Mouse (Mus musculus): ENCODE results near the gene Rasa2. TPM values are rescaled to one million over a fixed set of nuclear protein-coding genes. Genes with fewer than 3 reads are reported as not detected.

The Rasa2 gene
- polyA plus RNA-seq, 1 experiment from 2014 or later, result 13.8 TPM

GRCm38 (mm10) chr9:96659801-96660200 is 28.4 kb upstream of the Rasa2 start:
- TF ChIP-seq CTCF (IDR thresholded peaks at IDR 0.05; ENCODE audit: low read depth), result no peak

GRCm38 (mm10) chr9:96653538-96653937 is 22.1 kb upstream of the Rasa2 start:
- H3K9ac ChIP-seq (ENCODE audit: low read depth, low read length), result no peak overlapping the region
- WGBS, result 76% methylated on average over 4 of the region's 4 CpGs
- H3K27ac ChIP-seq, result no peak overlapping the region
- no peaks in the 10 kb centered on the region for H3K4me1 ChIP-seq (replicated peaks; ENCODE audit: insufficient read depth, low read length)
- no peak for ATAC-seq (replicated peaks; ENCODE audit: low FRiP score, low read depth)
- no peak for DNase-seq (ENCODE audit: low spot score)
- no peak overlapping the region for H3K4me2 ChIP-seq (ENCODE audit: low read length)
- no peak overlapping the region for H3K4me3 ChIP-seq (replicated peaks; ENCODE audit: low read depth, low read length)
- no peaks in the 10 kb centered on the region for H3K9me3 ChIP-seq (replicated peaks; ENCODE audit: low read length)
- no peak for TF ChIP-seq CTCF (IDR thresholded peaks at IDR 0.05; ENCODE audit: low read depth)
- no peaks in the 10 kb centered on the region for H3K27me3 ChIP-seq (ENCODE audit: insufficient read depth, low read length)
- no peaks in the 10 kb centered on the region for H3K36me3 ChIP-seq (ENCODE audit: insufficient read depth, low read length)

More at GRCm38 (mm10) chr9:96659801-96660200, 28.4 kb upstream of the Rasa2 start:
- no peaks in the 10 kb centered on the region for H3K27me3 ChIP-seq (ENCODE audit: insufficient read depth, low read length)
- ATAC-seq (replicated peaks; ENCODE audit: low FRiP score, low read depth) (no peak), DNase-seq (ENCODE audit: low spot score) (no peak)
- H3K9me3 ChIP-seq (replicated peaks; ENCODE audit: low read length), result no peaks in the 10 kb centered on the region
- H3K27ac ChIP-seq, result peak overlapping the region; percentile 57; the same call in 1 of the 2 replicates
- WGBS, result 46% methylated on average over 2 of the region's 2 CpGs
- H3K36me3 ChIP-seq (ENCODE audit: insufficient read depth, low read length), result no peaks in the 10 kb centered on the region
- H3K4me1 ChIP-seq (replicated peaks; ENCODE audit: insufficient read depth, low read length), result no peaks in the 10 kb centered on the region
- H3K9ac ChIP-seq (ENCODE audit: low read depth, low read length), result no peak overlapping the region
- no peak overlapping the region for H3K4me3 ChIP-seq (replicated peaks; ENCODE audit: low read depth, low read length)
- no peak overlapping the region for H3K4me2 ChIP-seq (ENCODE audit: low read length)

GRCm38 (mm10) chr9:96652763-96653162 is 21.3 kb upstream of the Rasa2 start:
- Histone ChIP-seq H3K9ac (ENCODE audit: low read depth, low read length) (no peak overlapping the region), H3K27me3 (ENCODE audit: insufficient read depth, low read length) (no peaks in the 10 kb centered on the region), H3K27ac (no peak overlapping the region), H3K4me1 (replicated peaks; ENCODE audit: insufficient read depth, low read length) (no peaks in the 10 kb centered on the region), H3K4me3 (replicated peaks; ENCODE audit: low read depth, low read length) (no peak overlapping the region), H3K36me3 (ENCODE audit: insufficient read depth, low read length) (no peaks in the 10 kb centered on the region), H3K9me3 (replicated peaks; ENCODE audit: low read length) (no peaks in the 10 kb centered on the region), H3K4me2 (ENCODE audit: low read length) (no peak overlapping the region)
- WGBS, result 57% methylated on average over 6 of the region's 6 CpGs
- no peak for ATAC-seq (replicated peaks; ENCODE audit: low FRiP score, low read depth)
- no peak for DNase-seq (ENCODE audit: low spot score)
- TF ChIP-seq CTCF (IDR thresholded peaks at IDR 0.05; ENCODE audit: low read depth), result peak; percentile 61; the same call in 1 of the 2 replicates

GRCm38 (mm10) chr9:96650807-96651206 is 19.4 kb upstream of the Rasa2 start:
- 68% methylated on average over 7 of the region's 7 CpGs for WGBS
- no peak for DNase-seq (ENCODE audit: low spot score)

GRCm38 (mm10) chr9:96649924-96650323 is 18.5 kb upstream of the Rasa2 start:
- Histone ChIP-seq H3K4me2 (ENCODE audit: low read length) (no peak overlapping the region), H3K9me3 (replicated peaks; ENCODE audit: low read length) (no peaks in the 10 kb centered on the region), H3K4me1 (replicated peaks; ENCODE audit: insufficient read depth, low read length) (no peaks in the 10 kb centered on the region), H3K9ac (ENCODE audit: low read depth, low read length) (no peak overlapping the region), H3K27me3 (ENCODE audit: insufficient read depth, low read length) (no peaks in the 10 kb centered on the region), H3K4me3 (replicated peaks; ENCODE audit: low read depth, low read length) (no peak overlapping the region), H3K27ac (no peak overlapping the region), H3K36me3 (ENCODE audit: insufficient read depth, low read length) (no peaks in the 10 kb centered on the region)
- ATAC-seq (replicated peaks; ENCODE audit: low FRiP score, low read depth) (peak; percentile 89), DNase-seq (ENCODE audit: low spot score) (no peak)
- whole genome bisulfite sequencing, result 59% methylated on average over 9 of the region's 9 CpGs
- no peak for TF ChIP-seq CTCF (IDR thresholded peaks at IDR 0.05; ENCODE audit: low read depth)

More at GRCm38 (mm10) chr9:96650807-96651206, 19.4 kb upstream of the Rasa2 start:
- H3K9me3 ChIP-seq (replicated peaks; ENCODE audit: low read length), result no peaks in the 10 kb centered on the region
- H3K4me1 ChIP-seq (replicated peaks; ENCODE audit: insufficient read depth, low read length), result no peaks in the 10 kb centered on the region
- no peak overlapping the region for H3K27ac ChIP-seq
- H3K4me2 ChIP-seq (ENCODE audit: low read length), result no peak overlapping the region
- ATAC-seq (replicated peaks; ENCODE audit: low FRiP score, low read depth), result no peak
- H3K36me3 ChIP-seq (ENCODE audit: insufficient read depth, low read length), result no peaks in the 10 kb centered on the region
- H3K9ac ChIP-seq (ENCODE audit: low read depth, low read length), result no peak overlapping the region
- no peak for TF ChIP-seq CTCF (IDR thresholded peaks at IDR 0.05; ENCODE audit: low read depth)
- H3K27me3 ChIP-seq (ENCODE audit: insufficient read depth, low read length), result no peaks in the 10 kb centered on the region
- H3K4me3 ChIP-seq (replicated peaks; ENCODE audit: low read depth, low read length), result no peak overlapping the region

- no peaks in the 10 kb centered on the region for H3K36me3 ChIP-seq (ENCODE audit: insufficient read depth, low read length)
- WGBS, result 94% methylated on average over 4 of the region's 4 CpGs
- no peak for ATAC-seq (replicated peaks; ENCODE audit: low FRiP score, low read depth)
- no peak overlapping the region for H3K27ac ChIP-seq
- no peak overlapping the region for H3K4me2 ChIP-seq (ENCODE audit: low read length)
- no peak overlapping the region for H3K4me3 ChIP-seq (replicated peaks; ENCODE audit: low read depth, low read length)
- no peak for DNase-seq (ENCODE audit: low spot score)
- no peaks in the 10 kb centered on the region for H3K4me1 ChIP-seq (replicated peaks; ENCODE audit: insufficient read depth, low read length)
- H3K9ac ChIP-seq (ENCODE audit: low read depth, low read length), result no peak overlapping the region
- H3K27me3 ChIP-seq (ENCODE audit: insufficient read depth, low read length), result no peaks in the 10 kb centered on the region
- no peak for TF ChIP-seq CTCF (IDR thresholded peaks at IDR 0.05; ENCODE audit: low read depth)
- H3K9me3 ChIP-seq (replicated peaks; ENCODE audit: low read length), result no peaks in the 10 kb centered on the region
Observed at GRCm38 (mm10) chr9:96649362-96649761, 17.9 kb upstream of the Rasa2 start.
